Mouse (Mus musculus): ENCODE results near the gene Klc3. TPM values are rescaled to one million over a fixed set of nuclear protein-coding genes. Genes with fewer than 3 reads are reported as not detected.

Klc3 gene
- total and polyA plus RNA-seq, 3 experiments = 0.42 to 3.6 TPM; not detected in 1

GRCm38 (mm10) chr7:19444801-19445200 is 40.9 kb upstream of the Klc3 start:
- no peaks in the 10 kb centered on the region for H3K79me2 ChIP-seq (ENCODE audit: control insufficient read depth, insufficient read depth, low read length, poor library complexity)
- no peak overlapping the region for H3K27ac ChIP-seq (ENCODE audit: control insufficient read depth, low read depth, low read length)
- TF ChIP-seq CHD2 (IDR thresholded peaks at IDR 0.05; ENCODE audit: low read length) (no peak), JUND (IDR thresholded peaks at IDR 0.05; ENCODE audit: low read depth, low read length) (no peak), SIN3A (IDR thresholded peaks at IDR 0.05; ENCODE audit: low read length) (no peak)
- H3K4me1 ChIP-seq (ENCODE audit: control insufficient read depth in 1 of 2, insufficient read depth in 2 of 2, low read length in 2 of 2) = peaks cover 2 to 11% of the 10 kb centered on the region in 2 experiments
- peaks cover 0 to 13% of the 10 kb centered on the region in 2 experiments; a peak in 2 of 4 replicates for H3K36me3 ChIP-seq (ENCODE audit: control insufficient read depth in 1 of 2, insufficient read depth in 2 of 2, low read length in 2 of 2)
- no peaks in the 10 kb centered on the region for H3K27me3 ChIP-seq (ENCODE audit: control insufficient read depth in 1 of 2, insufficient read depth in 2 of 2, low read length in 2 of 2)
- H3K4me3 ChIP-seq (ENCODE audit: control insufficient read depth in 1 of 2, insufficient read depth in 1 of 2, low read depth in 2 of 2, low read length in 2 of 2) = no peak overlapping the region
- no peak overlapping the region for H3K9ac ChIP-seq (ENCODE audit: control insufficient read depth, low read depth, low read length, poor library complexity, severe bottlenecking)
- DNase-seq (ENCODE audit: low read depth, low spot score) = no peak
- H3K9me3 ChIP-seq (replicated peaks; ENCODE audit: insufficient read depth, low read length) = no peaks in the 10 kb centered on the region

- Histone ChIP-seq H3K9me3 (replicated peaks; ENCODE audit: insufficient read depth, low read length) (no peaks in the 10 kb centered on the region), H3K4me3 (ENCODE audit: control insufficient read depth in 1 of 2, insufficient read depth in 1 of 2, low read depth in 2 of 2, low read length in 2 of 2) (no peak overlapping the region), H3K9ac (ENCODE audit: control insufficient read depth, low read depth, low read length, poor library complexity, severe bottlenecking) (no peak overlapping the region), H3K4me1 (ENCODE audit: control insufficient read depth in 1 of 2, insufficient read depth in 2 of 2, low read length in 2 of 2) (peaks cover 2 to 11% of the 10 kb centered on the region in 2 experiments), H3K27me3 (ENCODE audit: control insufficient read depth in 1 of 2, insufficient read depth in 2 of 2, low read length in 2 of 2) (no peaks in the 10 kb centered on the region), H3K36me3 (ENCODE audit: control insufficient read depth in 1 of 2, insufficient read depth in 2 of 2, low read length in 2 of 2) (peaks cover 0 to 13% of the 10 kb centered on the region in 2 experiments; a peak in 2 of 4 replicates), H3K79me2 (ENCODE audit: control insufficient read depth, insufficient read depth, low read length, poor library complexity) (no peaks in the 10 kb centered on the region), H3K27ac (ENCODE audit: control insufficient read depth, low read depth, low read length) (no peak overlapping the region)
- TF ChIP-seq RAD21 (IDR thresholded peaks at IDR 0.05; ENCODE audit: low read depth, low read length) (peak; percentile 73), KAT2A (conservative IDR thresholded peaks at IDR 0.05; ENCODE audit: low read depth, low read length) (no peak), JUND (IDR thresholded peaks at IDR 0.05; ENCODE audit: low read depth, low read length) (0 out of 2 replicates have a peak, but pooled peaks have one; percentile 16), ZC3H11A (IDR thresholded peaks at IDR 0.05; ENCODE audit: low read depth, low read length) (peak; percentile 48), SMC3 (IDR thresholded peaks at IDR 0.05; ENCODE audit: low read depth, low read length) (peak; percentile 65), CHD1 (IDR thresholded peaks at IDR 0.05; ENCODE audit: low read depth, low read length) (no peak), CTCF (IDR thresholded peaks at IDR 0.05 in 2 of 3, conservative IDR thresholded peaks at IDR 0.05 in 1 of 3; ENCODE audit: control insufficient read depth in 1 of 3, insufficient read depth in 1 of 3, low read depth in 2 of 3, low read length in 3 of 3, poor library complexity in 1 of 3, severe bottlenecking in 1 of 3) (peak; percentile 77 to 97 (median 89))
- DNase-seq (ENCODE audit: low read depth, low spot score) = peak; percentile 72
Measured at GRCm38 (mm10) chr7:19443344-19443743, 39.4 kb upstream of the Klc3 start.

- Histone ChIP-seq H3K36me3 (ENCODE audit: control insufficient read depth in 1 of 2, insufficient read depth in 2 of 2, low read length in 2 of 2) (peaks cover 0 to 13% of the 10 kb centered on the region in 2 experiments; a peak in 2 of 4 replicates), H3K4me3 (ENCODE audit: control insufficient read depth in 1 of 2, insufficient read depth in 1 of 2, low read depth in 2 of 2, low read length in 2 of 2) (no peak overlapping the region), H3K4me1 (ENCODE audit: control insufficient read depth in 1 of 2, insufficient read depth in 2 of 2, low read length in 2 of 2) (peaks cover 2 to 11% of the 10 kb centered on the region in 2 experiments), H3K27me3 (ENCODE audit: control insufficient read depth in 1 of 2, insufficient read depth in 2 of 2, low read length in 2 of 2) (no peaks in the 10 kb centered on the region), H3K27ac (ENCODE audit: control insufficient read depth, low read depth, low read length) (peak overlapping the region; percentile 79), H3K79me2 (ENCODE audit: control insufficient read depth, insufficient read depth, low read length, poor library complexity) (no peaks in the 10 kb centered on the region), H3K9me3 (replicated peaks; ENCODE audit: insufficient read depth, low read length) (no peaks in the 10 kb centered on the region), H3K9ac (ENCODE audit: control insufficient read depth, low read depth, low read length, poor library complexity, severe bottlenecking) (peak overlapping the region; percentile 22; the same call in 1 of the 2 replicates)
- TF ChIP-seq TBP (IDR thresholded peaks at IDR 0.05; ENCODE audit: low read depth, low read length) = 0 out of 2 replicates have a peak, but pooled peaks have one; percentile 33
- peak; percentile 49; the same call in 1 of the 2 replicates for TF ChIP-seq ETS1 (IDR thresholded peaks at IDR 0.05; ENCODE audit: low read depth, low read length)
- TF ChIP-seq EP300 (IDR thresholded peaks at IDR 0.05; ENCODE audit: low read depth in 1 of 2, low read length in 2 of 2) = peak; percentile 40 to 75
- peak; percentile 82 for TF ChIP-seq GATA1 (IDR thresholded peaks at IDR 0.05; ENCODE audit: low read depth, low read length)
- TF ChIP-seq RCOR1 (IDR thresholded peaks at IDR 0.05; ENCODE audit: low read depth, low read length) = peak; percentile 49
- TF ChIP-seq NRF1 (IDR thresholded peaks at IDR 0.05; ENCODE audit: insufficient read depth, low read depth, low read length, poor library complexity, severe bottlenecking) = no peak
- no peak for TF ChIP-seq JUND (IDR thresholded peaks at IDR 0.05; ENCODE audit: low read depth, low read length)
- peak; percentile 57 for TF ChIP-seq SIN3A (IDR thresholded peaks at IDR 0.05; ENCODE audit: low read length)
- TF ChIP-seq BHLHE40 (IDR thresholded peaks at IDR 0.05; ENCODE audit: borderline replicate concordance, low read depth, low read length) = no peak
- TF ChIP-seq MYB (IDR thresholded peaks at IDR 0.05; ENCODE audit: low read depth, low read length) = 0 out of 2 replicates have a peak, but pooled peaks have one; percentile 20
- TF ChIP-seq TCF12 (IDR thresholded peaks at IDR 0.05; ENCODE audit: low read depth, low read length) = peak; percentile 53
- TF ChIP-seq ZMIZ1 (IDR thresholded peaks at IDR 0.05; ENCODE audit: low read depth, low read length) = no peak
- DNase-seq (ENCODE audit: low read depth, low spot score) = peak; percentile 68
Measured at GRCm38 (mm10) chr7:19441448-19442091, 37.7 kb upstream of the Klc3 start.

Measured in MEL (cell line).